Mouse (Mus musculus): ENCODE measurements around the gene Ubtf.

- no peak for TF ChIP-seq CTCF (IDR thresholded peaks at IDR 0.05)
- no peak for TF ChIP-seq POLR2A (IDR thresholded peaks at IDR 0.05; ENCODE audit: insufficient read depth, low read depth, low read length)
- TF ChIP-seq EP300 (IDR thresholded peaks at IDR 0.05; ENCODE audit: insufficient read depth, low read depth, low read length): no peak
Observed at GRCm38 (mm10) chr11:102310768-102311695, 8.5 kb downstream of the Ubtf start.
